Mouse (Mus musculus) hindbrain, embryonic 15.5 days (tissue): ENCODE measurements around the gene Gm28374. TPM values are rescaled to one million over a fixed set of nuclear protein-coding genes. Genes with fewer than 3 reads are reported as not detected.
"Not testable (repeated sequence)": the region's sequence is repeated elsewhere in the genome, so short reads cannot be mapped to it uniquely, and the experiment has no call there.

Experiments
- ATAC-seq: fragments of 200-750 bp; cut with Nextera tagmentation; 2 replicates; pipeline ENCODE4 v1.8.0; 2017; ENCODE audit warnings: low read depth, moderate number of reproducible peaks, moderate TSS enrichment; ENCODE audit not compliant: low FRiP score
- H3K27ac ChIP-seq: fragments of 300-500 bp; sonication (generic); replicated peaks from 2 replicates; pipeline ENCODE4 v1.5.1; 2015; ENCODE audit warnings: mild to moderate bottlenecking, inconsistent platforms
- H3K27me3 ChIP-seq: fragments of 300-500 bp; sonication (generic); 2 replicates; pipeline ENCODE4 v1.6.1; 2015; ENCODE audit warnings: control low read depth, inconsistent platforms
- H3K36me3 ChIP-seq: fragments of 300-500 bp; sonication (generic); 2 replicates; pipeline ENCODE4 v1.6.1; 2015; ENCODE audit warnings: control low read depth, inconsistent platforms
- H3K4me1 ChIP-seq: fragments of 300-500 bp; sonication (generic); replicated peaks from 2 replicates; pipeline ENCODE4 v1.6.1; 2015; ENCODE audit warnings: control low read depth, inconsistent platforms
- H3K4me2 ChIP-seq: fragments of 300-500 bp; sonication (generic); 2 replicates; pipeline ENCODE4 v1.6.1; 2015; ENCODE audit warnings: moderate library complexity, mild to moderate bottlenecking, inconsistent platforms
- H3K4me3 ChIP-seq: fragments of 300-500 bp; sonication (generic); 2 replicates; pipeline ENCODE4 v1.5.1; 2015; ENCODE audit warnings: mild to moderate bottlenecking, inconsistent platforms
- H3K9ac ChIP-seq: fragments of 300-500 bp; sonication (generic); 2 replicates; pipeline ENCODE4 v1.6.1; 2015; ENCODE audit warnings: inconsistent platforms
- H3K9me3 ChIP-seq: fragments of 300-500 bp; sonication (generic); 2 replicates; pipeline ENCODE4 v1.6.1; 2016; ENCODE audit warnings: control low read depth, inconsistent platforms
- WGBS: fragments of 180-500 bp; shearing (Covaris S2); methylation state at CpG from one replicate; pipeline ENCODE4 v1.1.7; 2015; 5-methylcytosine and 5-hydroxymethylcytosine counted together
- polyA plus RNA-seq: library from polyadenylated mRNA; unstranded; fragments of >200 nt; fragmentation: Nextera tagmentation; extraction: Ambion mirVana; gene quantifications from 2 replicates; pipeline ENCODE4 v1.2.1, GENCODE M21; 2015

Gm28374 gene
- polyA plus RNA-seq, 1 experiment from 2014 or later = 1.4 TPM

- Histone ChIP-seq H3K9me3 (no peaks in the 10 kb centered on the region), H3K4me2 (peak overlapping the region; percentile 98), H3K4me3 (peak overlapping the region; percentile 99), H3K9ac (peak overlapping the region; percentile 78), H3K27me3 (no peaks in the 10 kb centered on the region), H3K4me1 (peaks cover 27% of the 10 kb centered on the region), H3K36me3 (peaks cover 41% of the 10 kb centered on the region), H3K27ac (peak overlapping the region; percentile 99)
- peak; percentile 4; the same call in 1 of the 2 replicates for ATAC-seq
- WGBS = 2% methylated on average over 38 of the region's 44 CpGs
Measured at GRCm38 (mm10) chr19:6047154-6047898, 34.7 kb downstream of the Gm28374 start.

- H3K36me3 ChIP-seq = peaks cover 33% of the 10 kb centered on the region
- peak within 1 kb of the TSS; percentile 99 for H3K27ac ChIP-seq
- peak within 1 kb of the TSS; percentile 78 for H3K9ac ChIP-seq
- WGBS = under 1% methylated on average over 65 of the region's 65 CpGs
- H3K4me1 ChIP-seq = peaks cover 27% of the 10 kb centered on the region
- H3K4me2 ChIP-seq = peak within 1 kb of the TSS; percentile 98
- peak; percentile 93 for ATAC-seq
- H3K9me3 ChIP-seq = no peaks in the 10 kb centered on the region
- H3K27me3 ChIP-seq = no peaks in the 10 kb centered on the region
- peak within 1 kb of the TSS; percentile 99 for H3K4me3 ChIP-seq
Measured at GRCm38 (mm10) chr19:6046294-6047153, 35.5 kb downstream of the Gm28374 start, which contains the start of gene Syvn1. Gene Syvn1 (plus strand): TSS chr19:6046576.

- ATAC-seq = peak; percentile 58
- peaks cover 27% of the 10 kb centered on the region for H3K4me1 ChIP-seq
- no peaks in the 10 kb centered on the region for H3K27me3 ChIP-seq
- H3K4me3 ChIP-seq = peak overlapping the region; percentile 99
- peak overlapping the region; percentile 99 for H3K27ac ChIP-seq
- H3K9me3 ChIP-seq = no peaks in the 10 kb centered on the region
- peak overlapping the region; percentile 98 for H3K4me2 ChIP-seq
- H3K9ac ChIP-seq = peak overlapping the region; percentile 75
- WGBS = 17% methylated on average over 20 of the region's 20 CpGs
- H3K36me3 ChIP-seq = peaks cover 24% of the 10 kb centered on the region
Measured at GRCm38 (mm10) chr19:6045366-6046293, 36.4 kb downstream of the Gm28374 start.

- not testable (repeated sequence) for H3K27me3 ChIP-seq, H3K4me3 ChIP-seq, H3K27ac ChIP-seq, H3K9ac ChIP-seq, H3K36me3 ChIP-seq, H3K4me2 ChIP-seq, H3K9me3 ChIP-seq, ATAC-seq
- 63% methylated on average over 4 of the region's 4 CpGs for WGBS
- peaks cover 27% of the 10 kb centered on the region for H3K4me1 ChIP-seq
Measured at GRCm38 (mm10) chr19:6044102-6044501, 38.0 kb downstream of the Gm28374 start.

GRCm38 (mm10) chr19:6042293-6042692 is 39.8 kb downstream of the Gm28374 start:
- no peak overlapping the region for H3K4me3 ChIP-seq
- no peak overlapping the region for H3K9ac ChIP-seq
- peaks cover 11% of the 10 kb centered on the region for H3K4me1 ChIP-seq
- WGBS = 74% methylated on average over 9 of the region's 9 CpGs
- H3K27ac ChIP-seq = no peak overlapping the region
- no peaks in the 10 kb centered on the region for H3K9me3 ChIP-seq
- no peaks in the 10 kb centered on the region for H3K27me3 ChIP-seq
- no peaks in the 10 kb centered on the region for H3K36me3 ChIP-seq
- ATAC-seq = no peak
- no peak overlapping the region for H3K4me2 ChIP-seq

GRCm38 (mm10) chr19:6040002-6040401 is 42.1 kb downstream of the Gm28374 start:
- ATAC-seq = no peak
- H3K4me2 ChIP-seq = no peak overlapping the region
- no peak overlapping the region for H3K27ac ChIP-seq
- no peaks in the 10 kb centered on the region for H3K27me3 ChIP-seq
- H3K4me3 ChIP-seq = no peak overlapping the region
- no peaks in the 10 kb centered on the region for H3K9me3 ChIP-seq
- H3K9ac ChIP-seq = no peak overlapping the region
- H3K36me3 ChIP-seq = no peaks in the 10 kb centered on the region
- H3K4me1 ChIP-seq = peaks cover 4% of the 10 kb centered on the region

- Histone ChIP-seq H3K27ac (no peak overlapping the region), H3K4me1 (no peaks in the 10 kb centered on the region), H3K4me3 (no peak overlapping the region), H3K9me3 (no peaks in the 10 kb centered on the region), H3K4me2 (no peak overlapping the region), H3K27me3 (no peaks in the 10 kb centered on the region), H3K9ac (no peak overlapping the region), H3K36me3 (no peaks in the 10 kb centered on the region)
- ATAC-seq = no peak
- WGBS = 84% methylated on average over 7 of the region's 7 CpGs
Measured at GRCm38 (mm10) chr19:6038326-6038725, 43.7 kb downstream of the Gm28374 start.

GRCm38 (mm10) chr19:6037695-6038094 is 44.4 kb downstream of the Gm28374 start:
- Histone ChIP-seq H3K36me3 (no peaks in the 10 kb centered on the region), H3K4me3 (no peak overlapping the region), H3K4me1 (no peaks in the 10 kb centered on the region), H3K9me3 (no peaks in the 10 kb centered on the region), H3K4me2 (no peak overlapping the region), H3K27ac (no peak overlapping the region), H3K27me3 (no peaks in the 10 kb centered on the region), H3K9ac (no peak overlapping the region)
- ATAC-seq = no peak

GRCm38 (mm10) chr19:6035966-6036585 is 46.0 kb downstream of the Gm28374 start:
- H3K9ac ChIP-seq = no peak overlapping the region
- no peaks in the 10 kb centered on the region for H3K9me3 ChIP-seq
- H3K4me1 ChIP-seq = no peaks in the 10 kb centered on the region
- 80% methylated on average over 9 of the region's 9 CpGs for WGBS
- H3K27ac ChIP-seq = no peak overlapping the region
- H3K27me3 ChIP-seq = no peaks in the 10 kb centered on the region
- no peaks in the 10 kb centered on the region for H3K36me3 ChIP-seq
- H3K4me2 ChIP-seq = no peak overlapping the region
- H3K4me3 ChIP-seq = no peak overlapping the region
- no peak for ATAC-seq

GRCm38 (mm10) chr19:6030520-6031280 is 51.4 kb downstream of the Gm28374 start:
- Histone ChIP-seq H3K9ac (no peak overlapping the region), H3K9me3 (no peaks in the 10 kb centered on the region), H3K4me2 (no peak overlapping the region), H3K36me3 (no peaks in the 10 kb centered on the region), H3K4me3 (no peak overlapping the region), H3K27me3 (no peaks in the 10 kb centered on the region), H3K4me1 (no peaks in the 10 kb centered on the region), H3K27ac (no peak overlapping the region)
- WGBS = 69% methylated on average over 14 of the region's 14 CpGs
- no peak for ATAC-seq

GRCm38 (mm10) chr19:6029426-6029825 is 52.6 kb downstream of the Gm28374 start:
- H3K9ac ChIP-seq = no peak overlapping the region
- no peaks in the 10 kb centered on the region for H3K9me3 ChIP-seq
- WGBS = 80% methylated on average over 9 of the region's 9 CpGs
- H3K4me1 ChIP-seq = no peaks in the 10 kb centered on the region
- no peaks in the 10 kb centered on the region for H3K27me3 ChIP-seq
- no peak overlapping the region for H3K27ac ChIP-seq
- no peak overlapping the region for H3K4me3 ChIP-seq
- H3K36me3 ChIP-seq = no peaks in the 10 kb centered on the region
- ATAC-seq = no peak
- H3K4me2 ChIP-seq = no peak overlapping the region
